In genomic region chr4:59837659-59838058, GRCm38 (mm10) we compare ENCODE assay signal across 9 mouse cellular contexts. TPM values are rescaled to one million over a fixed set of nuclear protein-coding genes. Genes with fewer than 3 reads are reported as not detected.
DNase-seq lines count a peak whose midpoint lies in the region; ATAC-seq lines count a peak whose summit lies in the region.
"Had no signal": no experiment of that assay in that cellular context is flagged by ENCODE, and none has a peak within 500 bp of the region (broad histone marks: within the 10 kb centered on the region; RNA-seq: fewer than 3 reads in every experiment).

No protein-coding gene starts in this region.

- no peak overlapping the region for H3K9ac ChIP-seq in heart, embryonic 15.5 days
- no peak overlapping the region for H3K9ac ChIP-seq in liver, embryonic 13.5 days
- no peak overlapping the region for H3K9ac ChIP-seq in neural tube, embryonic 15.5 days (replicated peaks)
- H3K9ac ChIP-seq: midbrain, embryonic 12.5 days had no signal

- H3K4me1 ChIP-seq in heart, embryonic 15.5 days (replicated peaks): peaks cover 28% of the 10 kb centered on the region
- H3K4me1 ChIP-seq in liver, embryonic 13.5 days (replicated peaks): peaks cover 11% of the 10 kb centered on the region
- H3K4me1 ChIP-seq in neural tube, embryonic 15.5 days: no peaks in the 10 kb centered on the region
- H3K4me1 ChIP-seq: forebrain, embryonic 10.5 days; midbrain, embryonic 12.5 days had no signal

- DNase-seq in kidney, postnatal 14 days: peak; percentile 30
- no peak for DNase-seq in kidney, adult 11 months
- no peak for DNase-seq in liver, embryonic 13.5 days
- DNase-seq in right cerebral cortex, adult 18-20 months: no peak

- peak overlapping the region; percentile 78 for H3K27ac ChIP-seq in heart, embryonic 15.5 days
- peak overlapping the region; percentile 63 for H3K27ac ChIP-seq in liver, embryonic 13.5 days
- H3K27ac ChIP-seq in neural tube, embryonic 15.5 days (replicated peaks): no peak overlapping the region
- H3K27ac ChIP-seq: forebrain, embryonic 10.5 days; midbrain, embryonic 12.5 days had no signal

- H3K4me3 ChIP-seq in heart, embryonic 15.5 days: no peak overlapping the region
- H3K4me3 ChIP-seq in liver, embryonic 13.5 days (replicated peaks): no peak overlapping the region
- H3K4me3 ChIP-seq in neural tube, embryonic 15.5 days (replicated peaks): no peak overlapping the region
- H3K4me3 ChIP-seq: forebrain, embryonic 10.5 days; midbrain, embryonic 12.5 days had no signal

- peak; percentile 59; the same call in 1 of the 2 replicates for ATAC-seq in heart, embryonic 15.5 days (replicated peaks; ENCODE audit: insufficient number of reproducible peaks, insufficient read depth, low FRiP score, low read depth)
- ATAC-seq in liver, embryonic 13.5 days (ENCODE audit: low read depth): no peak
- ATAC-seq in monocyte, adult 5-6 weeks (replicated peaks; ENCODE audit: insufficient number of reproducible peaks, low FRiP score, low TSS enrichment, poor library complexity, severe bottlenecking): 0 out of 2 replicates have a peak, but pooled peaks have one; percentile 47
- ATAC-seq in neural tube, embryonic 15.5 days (ENCODE audit: low FRiP score): no peak

- peaks cover 7% of the 10 kb centered on the region; the same call in 1 of the 2 replicates for H3K36me3 ChIP-seq in heart, embryonic 15.5 days
- peaks cover 14% of the 10 kb centered on the region; the same call in 1 of the 2 replicates for H3K36me3 ChIP-seq in liver, embryonic 13.5 days
- H3K36me3 ChIP-seq in neural tube, embryonic 15.5 days: no peaks in the 10 kb centered on the region
- H3K36me3 ChIP-seq: midbrain, embryonic 12.5 days had no signal

- H3K9me3 ChIP-seq in heart, embryonic 15.5 days (replicated peaks): no peaks in the 10 kb centered on the region
- H3K9me3 ChIP-seq in liver, embryonic 13.5 days (replicated peaks): no peaks in the 10 kb centered on the region
- no peaks in the 10 kb centered on the region for H3K9me3 ChIP-seq in neural tube, embryonic 15.5 days (replicated peaks)
- H3K9me3 ChIP-seq: forebrain, embryonic 10.5 days; midbrain, embryonic 12.5 days had no signal

- WGBS in heart, embryonic 15.5 days: 40% methylated on average over 7 of the region's 7 CpGs
- WGBS in liver, embryonic 13.5 days (ENCODE audit: insufficient replicate concordance): 45% methylated on average over 7 of the region's 7 CpGs
- 85% methylated on average over 7 of the region's 7 CpGs for WGBS in neural tube, embryonic 15.5 days

- no peak overlapping the region for H3K4me2 ChIP-seq in heart, embryonic 15.5 days
- no peak overlapping the region for H3K4me2 ChIP-seq in liver, embryonic 13.5 days
- H3K4me2 ChIP-seq in neural tube, embryonic 15.5 days: no peak overlapping the region
- H3K4me2 ChIP-seq: midbrain, embryonic 12.5 days had no signal

- H3K27me3 ChIP-seq in heart, embryonic 15.5 days: no peaks in the 10 kb centered on the region
- no peaks in the 10 kb centered on the region for H3K27me3 ChIP-seq in liver, embryonic 13.5 days
- no peaks in the 10 kb centered on the region for H3K27me3 ChIP-seq in neural tube, embryonic 15.5 days (replicated peaks)
- H3K27me3 ChIP-seq: midbrain, embryonic 12.5 days had no signal

RNA-seq across cellular contexts. Expression of gene Snx30, which starts 32.0 kb away (rescaled TPM):
- polyA plus RNA-seq in heart, embryonic 15.5 days (2015; fragmentation: Nextera tagmentation; extraction: Ambion mirVana): 5.3 and 9.9 TPM in 2 replicates
- polyA plus RNA-seq in liver, embryonic 13.5 days (2015; fragmentation: Nextera tagmentation; extraction: Ambion mirVana): 3.4 and 4.5 TPM in 2 replicates
- total RNA-seq in monocyte, adult 5-6 weeks (2017): 23.1 to 30.4 TPM (median 26.6 TPM) in 3 replicates
- 17.8 and 22.5 TPM in 2 replicates for polyA plus RNA-seq in neural tube, embryonic 15.5 days (2015; fragmentation: Nextera tagmentation; extraction: Ambion mirVana)

RNA-seq across cellular contexts. Expression of gene Inip, which starts 36.3 kb away (rescaled TPM):
- 35.4 and 39.9 TPM in 2 replicates for polyA plus RNA-seq in heart, embryonic 15.5 days (2015; fragmentation: Nextera tagmentation; extraction: Ambion mirVana)
- 24.7 and 30.0 TPM in 2 replicates for polyA plus RNA-seq in liver, embryonic 13.5 days (2015; fragmentation: Nextera tagmentation; extraction: Ambion mirVana)
- 35.3 to 39.1 TPM (median 36.2 TPM) in 3 replicates for total RNA-seq in monocyte, adult 5-6 weeks (2017)
- polyA plus RNA-seq in neural tube, embryonic 15.5 days (2015; fragmentation: Nextera tagmentation; extraction: Ambion mirVana): 48.9 and 53.3 TPM in 2 replicates

Comparison
In these comparisons a context has a peak if more than half of its experiments do, and no peak if none do; other contexts are left out.
1. ATAC-seq: peak in heart, embryonic 15.5 days (single experiment) and monocyte, adult 5-6 weeks (single experiment); none in liver, embryonic 13.5 days (single experiment) and neural tube, embryonic 15.5 days (single experiment).